Mouse (Mus musculus) brown adipose tissue, adult 24 weeks (tissue): ENCODE measurements around the gene Il2. TPM values are rescaled to one million over a fixed set of nuclear protein-coding genes. Genes with fewer than 3 reads are reported as not detected.

Experiments used
- H3K27ac ChIP-seq: fragments of 200-500 bp; replicated peaks from 2 replicates; pipeline ENCODE4 v1.5.1; 2012; ENCODE audit warnings: low read depth, mild to moderate bottlenecking, low read length
- H3K4me1 ChIP-seq: fragments of 200-500 bp; 2 replicates; pipeline ENCODE4 v1.6.1; 2012; ENCODE audit warnings: low read length, mixed read lengths; ENCODE audit not compliant: control insufficient read depth, insufficient read depth, insufficient read length
- H3K4me3 ChIP-seq: fragments of 200-500 bp; 2 replicates; pipeline ENCODE4 v1.5.1; 2012; ENCODE audit warnings: low read depth, mild to moderate bottlenecking, low read length, moderate library complexity; ENCODE audit not compliant: insufficient read depth
- polyA plus RNA-seq: library from polyadenylated mRNA; stranded (reverse); fragments of >200 nt; gene quantifications from 2 replicates; pipeline ENCODE4 v1.2.4, GENCODE M21; 2012; ENCODE audit not compliant: missing spikeins, insufficient read depth, insufficient read length

Il2 gene
- 1.7 and 3.8 TPM in 2 replicates for polyA plus RNA-seq

- Histone ChIP-seq H3K4me3 (no peak within 1 kb of the TSS), H3K27ac (no peak within 1 kb of the TSS), H3K4me1 (no peaks in the 10 kb centered on the region)
These were observed at the start of gene Il2 for GRCm38 (mm10) chr3:37125655-37126054. TSS of gene Il2 (minus strand) at chr3:37125959.

- H3K4me1 ChIP-seq, result no peaks in the 10 kb centered on the region
These were observed 49.2 kb upstream of the Il2 start for GRCm38 (mm10) chr3:37174711-37175572.

GRCm38 (mm10) chr3:37173285-37173684 lies 47.5 kb upstream of the Il2 start:
- Histone ChIP-seq H3K4me3 (no peak overlapping the region), H3K27ac (no peak overlapping the region), H3K4me1 (no peaks in the 10 kb centered on the region)

More at GRCm38 (mm10) chr3:37174711-37175572, 49.2 kb upstream of the Il2 start:
- H3K27ac ChIP-seq, result no peak overlapping the region
- no peak overlapping the region for H3K4me3 ChIP-seq

- Histone ChIP-seq H3K27ac (no peak overlapping the region), H3K4me1 (no peaks in the 10 kb centered on the region), H3K4me3 (no peak overlapping the region)
These were observed 43.5 kb upstream of the Il2 start for GRCm38 (mm10) chr3:37169283-37169682.

- Histone ChIP-seq H3K27ac (no peak overlapping the region), H3K4me1 (no peaks in the 10 kb centered on the region), H3K4me3 (no peak overlapping the region)
These were observed 35.3 kb upstream of the Il2 start for GRCm38 (mm10) chr3:37161096-37161495.

GRCm38 (mm10) chr3:37158246-37158645 lies 32.5 kb upstream of the Il2 start:
- Histone ChIP-seq H3K27ac (no peak overlapping the region), H3K4me1 (no peaks in the 10 kb centered on the region), H3K4me3 (no peak overlapping the region)

GRCm38 (mm10) chr3:37157082-37157481 lies 31.3 kb upstream of the Il2 start:
- H3K4me3 ChIP-seq, result no peak overlapping the region
- no peak overlapping the region for H3K27ac ChIP-seq
- no peaks in the 10 kb centered on the region for H3K4me1 ChIP-seq

- Histone ChIP-seq H3K27ac (no peak overlapping the region), H3K4me3 (no peak overlapping the region), H3K4me1 (no peaks in the 10 kb centered on the region)
These were observed 28.6 kb upstream of the Il2 start for GRCm38 (mm10) chr3:37154396-37154795.

GRCm38 (mm10) chr3:37153004-37153403 lies 27.2 kb upstream of the Il2 start:
- Histone ChIP-seq H3K27ac (no peak overlapping the region), H3K4me1 (no peaks in the 10 kb centered on the region), H3K4me3 (no peak overlapping the region)

- Histone ChIP-seq H3K4me3 (no peak overlapping the region), H3K27ac (no peak overlapping the region), H3K4me1 (no peaks in the 10 kb centered on the region)
These were observed 26.5 kb upstream of the Il2 start for GRCm38 (mm10) chr3:37152274-37152673.

GRCm38 (mm10) chr3:37146810-37147209 lies 21.1 kb upstream of the Il2 start:
- Histone ChIP-seq H3K27ac (no peak overlapping the region), H3K4me1 (no peaks in the 10 kb centered on the region), H3K4me3 (no peak overlapping the region)

GRCm38 (mm10) chr3:37146406-37146805 lies 20.6 kb upstream of the Il2 start:
- no peak overlapping the region for H3K4me3 ChIP-seq
- H3K4me1 ChIP-seq, result no peaks in the 10 kb centered on the region
- no peak overlapping the region for H3K27ac ChIP-seq

GRCm38 (mm10) chr3:37144979-37145378 lies 19.2 kb upstream of the Il2 start:
- H3K4me1 ChIP-seq, result no peaks in the 10 kb centered on the region
- no peak overlapping the region for H3K4me3 ChIP-seq
- H3K27ac ChIP-seq, result no peak overlapping the region

- H3K4me1 ChIP-seq, result no peaks in the 10 kb centered on the region
- H3K27ac ChIP-seq, result no peak overlapping the region
- H3K4me3 ChIP-seq, result no peak overlapping the region
These were observed 16.1 kb upstream of the Il2 start for GRCm38 (mm10) chr3:37141827-37142226.

GRCm38 (mm10) chr3:37140168-37140906 lies 14.6 kb upstream of the Il2 start:
- Histone ChIP-seq H3K4me1 (no peaks in the 10 kb centered on the region), H3K4me3 (no peak overlapping the region), H3K27ac (peak overlapping the region; percentile 85)
